Mouse (Mus musculus): ENCODE results near the gene Prph. TPM values are rescaled to one million over a fixed set of nuclear protein-coding genes. Genes with fewer than 3 reads are reported as not detected.
A peak's percentile ranks its signal among the peaks of the same experiment; 100 is the strongest.

Prph gene
- polyA plus RNA-seq, 1 experiment from 2014 or later: 66.3 TPM

GRCm38 (mm10) chr15:99087253-99088075, 32.5 kb downstream of the Prph start, which contains the start of gene C1ql4:
Gene C1ql4 (minus strand): TSS chr15:99087817.
- Histone ChIP-seq H3K9ac (ENCODE audit: low read depth, low read length) (no peak within 1 kb of the TSS; the same call in 1 of the 2 replicates), H3K9me3 (ENCODE audit: control insufficient read depth, low read length) (no peaks in the 10 kb centered on the region), H3K4me3 (ENCODE audit: low read depth, low read length) (peak within 1 kb of the TSS; percentile 30), H3K36me3 (ENCODE audit: control insufficient read depth, insufficient read depth, low read length) (peaks cover 7% of the 10 kb centered on the region), H3K4me2 (ENCODE audit: low read depth, low read length) (peak within 1 kb of the TSS; percentile 48), H3K27ac (replicated peaks; ENCODE audit: low read depth, low read length) (no peak within 1 kb of the TSS), H3K4me1 (ENCODE audit: control insufficient read depth, insufficient read depth, low read length) (no peaks in the 10 kb centered on the region), H3K27me3 (replicated peaks; ENCODE audit: control insufficient read depth, insufficient read depth, low read length) (peaks cover 86% of the 10 kb centered on the region)
- ATAC-seq (ENCODE audit: low read depth): no peak
- WGBS: 9% methylated on average over 27 of the region's 60 CpGs
- DNase-seq (ENCODE audit: low spot score): no peak

GRCm38 (mm10) chr15:99088292-99088691, 33.3 kb downstream of the Prph start:
- H3K9me3 ChIP-seq (ENCODE audit: control insufficient read depth, low read length): no peaks in the 10 kb centered on the region
- H3K36me3 ChIP-seq (ENCODE audit: control insufficient read depth, insufficient read depth, low read length): no peaks in the 10 kb centered on the region
- peak overlapping the region; percentile 30 for H3K4me3 ChIP-seq (ENCODE audit: low read depth, low read length)
- no peak overlapping the region for H3K27ac ChIP-seq (replicated peaks; ENCODE audit: low read depth, low read length)
- H3K4me1 ChIP-seq (ENCODE audit: control insufficient read depth, insufficient read depth, low read length): no peaks in the 10 kb centered on the region
- H3K27me3 ChIP-seq (replicated peaks; ENCODE audit: control insufficient read depth, insufficient read depth, low read length): peaks cover 94% of the 10 kb centered on the region
- ATAC-seq (ENCODE audit: low read depth): peak; percentile 76
- no peak overlapping the region; the same call in 1 of the 2 replicates for H3K9ac ChIP-seq (ENCODE audit: low read depth, low read length)
- under 1% methylated on average over 20 of the region's 27 CpGs for whole genome bisulfite sequencing
- DNase-seq (ENCODE audit: low spot score): peak; percentile 79
- peak overlapping the region; percentile 48 for H3K4me2 ChIP-seq (ENCODE audit: low read depth, low read length)

- no peaks in the 10 kb centered on the region for H3K9me3 ChIP-seq (ENCODE audit: control insufficient read depth, low read length)
- H3K4me2 ChIP-seq (ENCODE audit: low read depth, low read length): no peak overlapping the region
- no peak overlapping the region for H3K4me3 ChIP-seq (ENCODE audit: low read depth, low read length)
- ATAC-seq (ENCODE audit: low read depth): no peak
- H3K36me3 ChIP-seq (ENCODE audit: control insufficient read depth, insufficient read depth, low read length): no peaks in the 10 kb centered on the region
- no peak overlapping the region for H3K9ac ChIP-seq (ENCODE audit: low read depth, low read length)
- no peak for DNase-seq (ENCODE audit: low spot score)
- H3K4me1 ChIP-seq (ENCODE audit: control insufficient read depth, insufficient read depth, low read length): peaks cover 4% of the 10 kb centered on the region; the same call in 1 of the 2 replicates
- no peak overlapping the region for H3K27ac ChIP-seq (replicated peaks; ENCODE audit: low read depth, low read length)
- H3K27me3 ChIP-seq (replicated peaks; ENCODE audit: control insufficient read depth, insufficient read depth, low read length): peaks cover 96% of the 10 kb centered on the region
- WGBS: 16% methylated on average over 14 of the region's 14 CpGs
These were observed 34.1 kb downstream of the Prph start for GRCm38 (mm10) chr15:99089069-99089468.

GRCm38 (mm10) chr15:99092870-99093269, 37.9 kb downstream of the Prph start, which contains the start of gene Dnajc22:
Gene Dnajc22 (plus strand): TSS chr15:99093170.
- no peaks in the 10 kb centered on the region for H3K9me3 ChIP-seq (ENCODE audit: control insufficient read depth, low read length)
- peak within 1 kb of the TSS; percentile 77 for H3K4me2 ChIP-seq (ENCODE audit: low read depth, low read length)
- peaks cover 97% of the 10 kb centered on the region for H3K27me3 ChIP-seq (replicated peaks; ENCODE audit: control insufficient read depth, insufficient read depth, low read length)
- WGBS: 24% methylated on average over 8 of the region's 8 CpGs
- no peak for ATAC-seq (ENCODE audit: low read depth)
- H3K36me3 ChIP-seq (ENCODE audit: control insufficient read depth, insufficient read depth, low read length): no peaks in the 10 kb centered on the region
- H3K27ac ChIP-seq (replicated peaks; ENCODE audit: low read depth, low read length): no peak within 1 kb of the TSS
- H3K4me3 ChIP-seq (ENCODE audit: low read depth, low read length): peak within 1 kb of the TSS; percentile 41
- H3K4me1 ChIP-seq (ENCODE audit: control insufficient read depth, insufficient read depth, low read length): peaks cover 22% of the 10 kb centered on the region
- no peak for DNase-seq (ENCODE audit: low spot score)
- peak within 1 kb of the TSS; percentile 39 for H3K9ac ChIP-seq (ENCODE audit: low read depth, low read length)

GRCm38 (mm10) chr15:99093291-99094258, 38.6 kb downstream of the Prph start:
- Histone ChIP-seq H3K9me3 (ENCODE audit: control insufficient read depth, low read length) (no peaks in the 10 kb centered on the region), H3K4me2 (ENCODE audit: low read depth, low read length) (peak overlapping the region; percentile 77), H3K27ac (replicated peaks; ENCODE audit: low read depth, low read length) (no peak overlapping the region), H3K4me3 (ENCODE audit: low read depth, low read length) (peak overlapping the region; percentile 41), H3K9ac (ENCODE audit: low read depth, low read length) (peak overlapping the region; percentile 39), H3K27me3 (replicated peaks; ENCODE audit: control insufficient read depth, insufficient read depth, low read length) (peaks cover 97% of the 10 kb centered on the region), H3K4me1 (ENCODE audit: control insufficient read depth, insufficient read depth, low read length) (peaks cover 25% of the 10 kb centered on the region), H3K36me3 (ENCODE audit: control insufficient read depth, insufficient read depth, low read length) (no peaks in the 10 kb centered on the region)
- DNase-seq (ENCODE audit: low spot score): peak; percentile 42
- 2% methylated on average over 53 of the region's 56 CpGs for WGBS
- peak; percentile 60 for ATAC-seq (ENCODE audit: low read depth)

GRCm38 (mm10) chr15:99094631-99095270, 39.8 kb downstream of the Prph start:
- no peaks in the 10 kb centered on the region for H3K36me3 ChIP-seq (ENCODE audit: control insufficient read depth, insufficient read depth, low read length)
- H3K4me3 ChIP-seq (ENCODE audit: low read depth, low read length): peak overlapping the region; percentile 21; the same call in 1 of the 2 replicates
- H3K9me3 ChIP-seq (ENCODE audit: control insufficient read depth, low read length): no peaks in the 10 kb centered on the region
- 1% methylated on average over 26 of the region's 27 CpGs for WGBS
- H3K9ac ChIP-seq (ENCODE audit: low read depth, low read length): no peak overlapping the region
- peaks cover 97% of the 10 kb centered on the region for H3K27me3 ChIP-seq (replicated peaks; ENCODE audit: control insufficient read depth, insufficient read depth, low read length)
- H3K4me2 ChIP-seq (ENCODE audit: low read depth, low read length): peak overlapping the region; percentile 42
- DNase-seq (ENCODE audit: low spot score) (peak; percentile 59), ATAC-seq (ENCODE audit: low read depth) (peak; percentile 24; the same call in 1 of the 2 replicates)
- H3K4me1 ChIP-seq (ENCODE audit: control insufficient read depth, insufficient read depth, low read length): peaks cover 25% of the 10 kb centered on the region
- no peak overlapping the region for H3K27ac ChIP-seq (replicated peaks; ENCODE audit: low read depth, low read length)

- 7% methylated on average over 6 of the region's 6 CpGs for WGBS
- H3K4me1 ChIP-seq (ENCODE audit: control insufficient read depth, insufficient read depth, low read length): peaks cover 25% of the 10 kb centered on the region
- no peak overlapping the region for H3K4me2 ChIP-seq (ENCODE audit: low read depth, low read length)
- H3K4me3 ChIP-seq (ENCODE audit: low read depth, low read length): no peak overlapping the region
- no peak overlapping the region for H3K27ac ChIP-seq (replicated peaks; ENCODE audit: low read depth, low read length)
- peaks cover 97% of the 10 kb centered on the region for H3K27me3 ChIP-seq (replicated peaks; ENCODE audit: control insufficient read depth, insufficient read depth, low read length)
- no peak overlapping the region for H3K9ac ChIP-seq (ENCODE audit: low read depth, low read length)
- no peaks in the 10 kb centered on the region for H3K36me3 ChIP-seq (ENCODE audit: control insufficient read depth, insufficient read depth, low read length)
- DNase-seq (ENCODE audit: low spot score) (no peak), ATAC-seq (ENCODE audit: low read depth) (no peak)
- H3K9me3 ChIP-seq (ENCODE audit: control insufficient read depth, low read length): no peaks in the 10 kb centered on the region
These were observed 40.4 kb downstream of the Prph start for GRCm38 (mm10) chr15:99095356-99095755.

Measured in embryonic facial prominence, embryonic 14.5 days (tissue).